Mouse (Mus musculus) testis, postnatal 10 days (tissue): ENCODE results near the gene Rps16.

Experiments
- DNase-seq: peaks from one replicate; pipeline ENCODE4 v3.0.0; 2021; ENCODE audit warnings: low spot score

Rps16 gene

DNA sequence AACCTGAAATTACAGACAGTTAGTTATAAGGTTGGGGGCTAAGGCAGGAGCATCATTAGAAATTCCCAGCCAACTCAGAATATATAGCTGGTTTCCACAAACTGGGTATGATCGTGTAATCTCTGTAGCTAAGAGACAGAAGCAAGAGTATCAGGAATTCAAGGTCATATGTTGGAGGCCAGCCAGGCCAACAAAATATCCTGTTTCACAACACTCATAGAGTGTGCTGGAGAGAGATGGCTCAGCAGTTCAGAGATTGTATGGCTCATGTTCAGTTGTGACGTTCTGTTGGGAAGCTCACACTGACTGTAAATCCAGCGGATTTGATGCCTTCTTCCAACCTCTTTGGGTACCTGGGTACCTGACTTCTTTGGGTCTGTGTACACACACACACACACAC, 2.7 kb upstream of the Rps16 start:
- peak; percentile 81 for DNase-seq

DNA sequence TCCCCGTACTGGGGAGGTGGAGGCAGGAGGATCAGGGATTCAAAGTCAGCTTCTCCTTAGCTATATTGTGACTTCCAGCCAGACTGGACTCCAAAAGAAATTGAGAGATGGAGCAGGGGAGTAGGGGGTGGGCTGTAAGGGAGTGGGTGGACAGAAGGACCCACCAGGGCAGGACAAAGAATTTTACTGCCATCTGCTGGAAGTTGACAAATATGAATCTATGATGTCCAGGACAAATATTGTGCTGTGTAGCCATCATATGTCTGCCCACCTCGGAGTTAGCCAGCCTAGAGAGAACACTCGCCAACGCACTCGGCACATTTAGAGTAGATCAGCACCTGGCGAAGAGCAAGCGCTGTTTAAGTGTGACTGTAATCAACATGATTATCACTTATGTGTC, 1.9 kb upstream of the Rps16 start:
- DNase-seq: no peak

DNA sequence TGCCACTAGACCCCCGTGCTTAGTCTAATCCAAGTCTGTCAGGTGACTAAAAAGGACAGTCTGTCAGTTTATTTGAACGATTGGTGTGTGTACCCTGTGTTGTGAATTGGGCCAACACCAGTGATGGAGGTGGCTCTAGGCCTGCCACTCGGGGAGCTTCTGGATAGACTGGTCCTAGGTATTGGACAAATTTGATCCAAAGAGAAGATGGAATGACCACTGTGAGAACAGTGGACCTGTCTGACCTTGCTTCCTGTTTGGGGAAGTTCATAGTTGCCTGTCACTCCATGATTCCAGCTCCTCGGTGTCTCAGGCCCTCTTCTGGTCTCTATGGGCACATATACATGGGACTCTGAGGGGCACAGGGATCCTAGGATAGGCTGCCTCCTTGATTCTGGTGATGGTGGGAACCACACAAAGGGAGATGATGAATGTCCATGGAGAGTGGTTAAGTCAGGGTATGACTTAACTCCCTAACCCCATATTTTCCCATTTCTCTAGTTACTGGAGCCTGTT, 1.3 kb downstream of the Rps16 start:
- DNase-seq: no peak

GRCm38 (mm10) chr7:28353267-28353666, 2.8 kb downstream of the Rps16 start:
- DNase-seq: no peak

DNA sequence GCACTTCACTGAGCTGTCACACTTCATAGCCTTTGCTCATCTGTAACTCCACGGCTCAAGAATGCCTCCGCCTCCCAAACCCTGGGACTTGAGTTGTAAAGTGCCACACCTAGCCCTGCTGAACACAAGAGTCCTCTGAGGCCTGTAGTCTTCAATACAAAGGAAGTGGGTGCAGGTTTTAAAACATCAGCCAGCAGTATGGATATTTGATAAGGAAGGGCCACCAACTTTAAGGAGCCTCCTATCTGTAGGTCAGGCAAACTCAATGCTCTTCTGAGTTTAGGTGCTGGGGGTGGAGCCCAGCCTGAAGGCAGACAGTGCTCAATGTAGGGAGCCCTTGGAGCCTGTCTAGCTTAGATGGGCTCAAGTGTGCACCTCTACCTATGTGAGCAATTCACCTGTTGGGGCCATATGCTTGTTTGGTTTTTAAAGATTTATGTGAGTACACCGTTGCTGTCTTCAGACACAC, 3.7 kb downstream of the Rps16 start:
- no peak for DNase-seq

GRCm38 (mm10) chr7:28354596-28354995, 4.1 kb downstream of the Rps16 start:
- DNase-seq: no peak

- DNase-seq: no peak
These were observed 4.8 kb downstream of the Rps16 start for GRCm38 (mm10) chr7:28355221-28355620.

GRCm38 (mm10) chr7:28356981-28357380, 6.5 kb downstream of the Rps16 start:
- DNase-seq: peak; percentile 71

GRCm38 (mm10) chr7:28357984-28358383, 7.5 kb downstream of the Rps16 start:
- no peak for DNase-seq

GRCm38 (mm10) chr7:28358431-28358830, 8.0 kb downstream of the Rps16 start:
- no peak for DNase-seq

DNA sequence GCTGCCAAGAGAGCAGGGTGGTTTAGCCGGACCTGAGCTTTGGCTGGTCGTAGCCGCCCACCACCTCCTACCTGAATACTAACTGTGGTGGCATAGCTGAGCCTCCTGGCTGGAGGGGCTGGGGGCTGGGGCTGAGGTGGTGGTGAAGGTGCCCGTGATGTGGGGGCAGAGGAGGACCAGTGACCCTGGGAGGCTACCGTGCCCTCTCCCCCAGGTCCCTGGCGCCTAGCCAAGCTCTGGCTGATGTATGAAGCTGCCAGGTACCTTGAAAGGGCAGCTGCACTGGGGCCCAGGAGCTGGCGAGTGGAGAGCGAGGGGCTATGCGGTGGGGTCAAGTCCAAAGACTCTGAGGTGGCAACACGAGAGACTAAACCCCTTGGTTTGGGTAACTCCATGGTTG, 9.4 kb downstream of the Rps16 start:
- peak; percentile 77 for DNase-seq

DNA sequence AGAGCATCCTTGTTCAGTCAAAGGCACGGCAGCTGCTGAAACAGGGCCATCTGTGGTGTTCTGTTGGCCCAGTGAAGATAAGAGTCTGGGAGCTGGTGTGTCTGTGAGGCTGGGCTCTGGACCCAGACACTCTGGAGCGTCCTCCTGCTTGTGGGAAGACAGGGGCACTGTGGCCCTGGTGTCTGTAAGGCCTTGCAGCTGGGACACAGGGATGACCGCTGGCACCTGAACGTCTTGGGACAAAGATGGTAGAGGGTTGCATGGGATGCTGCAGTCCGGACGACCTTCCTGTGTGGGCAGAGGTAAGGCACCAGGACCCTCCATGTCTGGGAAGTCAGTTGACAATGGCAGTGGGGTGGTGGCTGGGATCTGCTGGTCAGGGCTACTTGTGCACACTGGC, 9.8 kb downstream of the Rps16 start:
- DNase-seq: no peak

DNA sequence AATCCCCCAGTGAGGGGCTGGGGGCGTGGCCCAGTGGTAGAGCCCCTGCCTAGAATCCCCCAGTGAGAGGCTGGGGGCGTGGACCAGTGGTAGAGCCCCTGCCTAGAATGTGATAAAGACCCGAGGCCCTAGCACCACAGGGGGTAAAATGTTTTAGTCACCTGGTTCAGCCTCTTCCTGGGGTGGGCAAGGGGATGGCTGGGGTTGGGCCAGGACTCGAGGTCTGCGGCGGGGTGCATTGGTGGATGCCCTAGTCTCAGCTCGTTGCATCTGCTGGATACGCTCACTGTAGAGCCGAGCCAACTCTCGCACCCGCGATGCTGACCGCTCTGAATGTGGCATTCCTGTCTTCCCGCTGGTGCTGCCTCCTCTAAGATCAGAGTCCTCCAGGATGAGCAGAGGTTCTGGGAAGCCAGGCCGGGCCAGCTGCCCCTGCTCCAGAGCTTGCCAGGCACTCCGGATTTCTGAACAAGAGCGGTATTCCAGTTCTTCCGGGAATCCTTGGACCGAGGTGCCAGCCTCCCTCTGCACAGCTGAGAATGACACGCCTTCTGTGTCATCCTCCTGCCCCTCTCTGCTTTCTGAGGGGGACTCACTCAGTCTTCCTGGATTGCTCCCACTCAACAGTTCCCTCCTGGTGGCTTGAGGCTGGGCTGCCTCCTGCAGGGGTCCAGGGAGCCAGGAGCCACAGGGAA, 11.3 kb downstream of the Rps16 start:
- no peak for DNase-seq

GRCm38 (mm10) chr7:28362441-28363060, 12.1 kb downstream of the Rps16 start:
- no peak for DNase-seq

- DNase-seq: no peak
These were observed 17.3 kb downstream of the Rps16 start for GRCm38 (mm10) chr7:28367663-28368275.

DNA sequence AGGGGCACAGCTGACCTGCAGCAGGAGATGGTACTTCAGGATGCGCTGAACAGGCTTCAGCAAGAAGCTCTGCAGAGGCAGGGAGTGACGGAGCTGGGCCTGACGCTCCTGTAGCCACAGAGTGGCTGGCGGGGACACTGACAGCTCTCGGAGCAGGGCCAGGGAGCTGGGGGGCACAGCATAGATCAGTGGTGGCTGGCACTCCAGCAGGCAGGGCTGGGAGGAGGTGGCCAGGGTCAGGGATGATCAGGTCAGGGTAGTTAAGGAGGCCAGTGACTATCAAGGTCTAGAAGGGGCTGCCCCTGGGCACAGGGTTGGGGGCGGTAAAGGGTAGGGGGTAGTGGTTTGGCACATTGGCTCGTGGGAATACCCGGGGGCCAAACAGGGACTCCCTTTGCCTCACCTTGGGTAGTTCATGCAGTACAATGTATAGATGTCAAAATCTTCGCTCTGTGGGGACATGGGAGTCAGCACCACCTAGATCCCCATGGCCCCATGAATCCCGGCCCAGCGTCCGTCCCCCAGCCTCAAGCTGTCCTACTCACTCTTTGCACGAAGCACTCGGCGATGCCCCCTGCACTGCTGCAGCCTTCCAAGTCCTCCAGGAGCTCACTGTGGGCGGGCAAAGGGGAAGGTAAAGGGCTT, 17.9 kb downstream of the Rps16 start:
- DNase-seq: no peak

GRCm38 (mm10) chr7:28370051-28370450, 19.6 kb downstream of the Rps16 start:
- DNase-seq: no peak

DNA sequence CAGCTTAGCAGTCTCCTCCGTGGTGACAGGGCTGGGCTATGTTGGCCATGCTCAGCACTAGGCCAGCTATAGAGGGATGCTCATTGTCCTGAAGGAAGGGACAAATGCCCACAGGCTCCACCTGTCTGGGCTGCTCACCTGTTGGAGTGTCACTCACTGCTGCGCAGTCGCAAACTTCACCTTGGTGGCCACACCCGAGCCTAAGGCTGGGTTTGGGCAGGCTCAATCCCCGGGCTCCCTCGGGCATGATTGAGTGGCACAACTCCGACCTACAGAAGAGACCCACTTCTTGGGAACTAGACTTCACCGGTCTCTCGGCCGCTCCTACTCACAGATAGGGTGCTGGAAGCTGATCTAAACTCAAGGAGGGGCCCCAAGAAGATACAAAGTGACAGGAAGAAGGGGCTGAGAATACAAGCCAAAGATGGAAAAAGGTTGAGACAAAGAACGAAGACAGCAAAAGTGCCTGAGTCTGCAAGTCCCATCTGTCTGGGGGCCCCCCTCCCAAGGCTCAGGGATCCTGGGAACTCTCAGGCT, 20.6 kb downstream of the Rps16 start:
- DNase-seq: no peak

GRCm38 (mm10) chr7:28371514-28371989, 21.1 kb downstream of the Rps16 start:
- peak; percentile 79 for DNase-seq

DNA sequence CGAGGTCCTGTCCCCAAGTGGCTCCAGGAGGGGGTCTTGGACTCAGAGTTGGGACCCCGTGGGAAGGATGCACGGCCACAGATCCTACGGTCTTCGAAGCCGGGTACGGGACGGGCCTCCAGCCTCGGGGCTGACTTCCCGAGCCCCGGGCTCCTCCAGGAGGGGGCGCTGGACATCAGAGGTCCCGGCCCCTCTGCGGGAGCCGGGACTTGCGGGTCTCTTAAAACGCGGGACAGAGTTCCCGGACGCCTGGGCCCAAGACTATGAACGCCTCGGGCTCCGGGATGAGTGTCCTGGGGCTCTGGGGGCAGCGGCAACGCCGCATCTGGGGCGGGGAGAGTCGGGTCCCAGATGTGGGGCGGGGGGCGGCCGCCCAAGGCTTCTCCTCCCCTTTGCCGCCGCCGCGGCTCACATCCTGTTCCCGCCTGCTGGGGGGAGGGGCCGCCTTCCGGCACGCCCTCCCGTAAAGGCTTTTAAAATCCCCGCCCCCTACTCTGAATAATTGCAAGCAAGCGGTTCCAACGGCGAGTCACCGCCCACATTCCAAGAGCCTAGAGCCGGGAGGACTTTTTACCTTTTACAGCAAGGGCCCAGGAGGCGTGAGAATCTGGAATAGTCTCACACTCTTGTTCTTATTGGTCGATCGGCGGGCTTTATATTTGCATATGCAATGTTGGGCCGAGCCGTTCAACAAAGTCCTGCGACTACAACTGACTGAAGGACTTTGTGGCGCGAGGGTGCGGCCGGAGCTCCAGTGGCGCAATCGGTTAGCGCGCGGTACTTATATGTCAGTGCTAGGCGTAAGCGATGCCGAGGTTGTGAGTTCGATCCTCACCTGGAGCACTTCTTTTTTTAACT, 22.0 kb downstream of the Rps16 start, which contains the start of gene Plekhg2:
TSS of gene Plekhg2 (minus strand) at position 349 of the 858 bp plus-strand sequence.
- peak; percentile 97 for DNase-seq

- peak; percentile 85 for DNase-seq
These were observed 22.7 kb downstream of the Rps16 start for GRCm38 (mm10) chr7:28373131-28373581.
